Mouse (Mus musculus): Measurements from ENCODE around the gene Palm3.

GRCm38 (mm10) chr8:84002957-84003611 lies 18.2 kb upstream of the Palm3 start:
- TF ChIP-seq CHD1 (IDR thresholded peaks at IDR 0.05; ENCODE audit: low read depth, low read length) (no peak), USF1 (IDR thresholded peaks at IDR 0.05; ENCODE audit: low read depth, low read length) (no peak), ZKSCAN1 (IDR thresholded peaks at IDR 0.05; ENCODE audit: borderline replicate concordance, low read depth, low read length) (no peak), CTCF (conservative IDR thresholded peaks at IDR 0.05 in 1 of 2, IDR thresholded peaks at IDR 0.05 in 1 of 2; ENCODE audit: low read depth in 2 of 2, low read length in 2 of 2) (no peak), SIN3A (IDR thresholded peaks at IDR 0.05; ENCODE audit: low read length) (no peak), POLR2A (IDR thresholded peaks at IDR 0.05; ENCODE audit: low read depth, low read length) (no peak), KAT2A (IDR thresholded peaks at IDR 0.05; ENCODE audit: insufficient replicate concordance, low read length) (no peak), MAX (IDR thresholded peaks at IDR 0.05; ENCODE audit: low read length) (no peak), UBTF (IDR thresholded peaks at IDR 0.05; ENCODE audit: low read depth, low read length) (no peak), E2F4 (IDR thresholded peaks at IDR 0.05; ENCODE audit: insufficient replicate concordance, low read depth, low read length) (no peak), CHD2 (IDR thresholded peaks at IDR 0.05; ENCODE audit: low read length) (no peak), ELF1 (IDR thresholded peaks at IDR 0.05; ENCODE audit: low read depth, low read length) (no peak), ZNF384 (IDR thresholded peaks at IDR 0.05; ENCODE audit: low read depth, low read length) (no peak)
